Mouse (Mus musculus): ENCODE data around the gene Serpinb9.
"Not testable (repeated sequence)": the region's sequence is repeated elsewhere in the genome, so short reads cannot be mapped to it uniquely, and the experiment has no call there.

The Serpinb9 gene

GRCm38 (mm10) chr13:33003523-33004413 is 718 bp downstream of the Serpinb9 start:
- peak; percentile 48 for DNase-seq (ENCODE audit: low read depth, low spot score)

- DNase-seq (ENCODE audit: low read depth, low spot score) = peak; percentile 88
Measured at GRCm38 (mm10) chr13:33004414-33005105, 1.5 kb downstream of the Serpinb9 start.

GRCm38 (mm10) chr13:33005501-33006075 is 2.5 kb downstream of the Serpinb9 start:
- DNase-seq (ENCODE audit: low read depth, low spot score) = no peak

DNA sequence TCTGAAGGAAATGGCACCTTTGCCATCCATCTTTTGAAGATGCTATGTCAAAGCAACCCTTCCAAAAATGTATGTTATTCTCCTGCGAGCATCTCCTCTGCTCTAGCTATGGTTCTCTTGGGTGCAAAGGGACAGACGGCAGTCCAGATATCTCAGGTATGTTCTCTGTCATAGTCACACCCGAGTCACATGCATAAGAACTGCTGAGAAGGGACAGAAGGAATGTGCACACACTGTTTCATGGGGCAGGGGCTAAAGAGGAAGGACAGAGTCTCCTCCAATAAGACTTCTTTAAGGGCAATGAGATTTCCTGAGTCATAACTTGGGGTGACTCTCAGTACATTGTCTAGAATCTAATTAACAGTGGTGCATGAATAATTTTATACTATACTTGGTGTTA is 3.5 kb downstream of the Serpinb9 start:
- no peak for DNase-seq (ENCODE audit: low read depth, low spot score)

GRCm38 (mm10) chr13:33012395-33012794 is 9.3 kb downstream of the Serpinb9 start:
- no peak for DNase-seq (ENCODE audit: low read depth, low spot score)

GRCm38 (mm10) chr13:33013271-33013670 is 10.2 kb downstream of the Serpinb9 start:
- no peak for DNase-seq (ENCODE audit: low read depth, low spot score)

- no peak for DNase-seq (ENCODE audit: low read depth, low spot score)
Measured at GRCm38 (mm10) chr13:33022371-33022770, 19.3 kb downstream of the Serpinb9 start.

DNA sequence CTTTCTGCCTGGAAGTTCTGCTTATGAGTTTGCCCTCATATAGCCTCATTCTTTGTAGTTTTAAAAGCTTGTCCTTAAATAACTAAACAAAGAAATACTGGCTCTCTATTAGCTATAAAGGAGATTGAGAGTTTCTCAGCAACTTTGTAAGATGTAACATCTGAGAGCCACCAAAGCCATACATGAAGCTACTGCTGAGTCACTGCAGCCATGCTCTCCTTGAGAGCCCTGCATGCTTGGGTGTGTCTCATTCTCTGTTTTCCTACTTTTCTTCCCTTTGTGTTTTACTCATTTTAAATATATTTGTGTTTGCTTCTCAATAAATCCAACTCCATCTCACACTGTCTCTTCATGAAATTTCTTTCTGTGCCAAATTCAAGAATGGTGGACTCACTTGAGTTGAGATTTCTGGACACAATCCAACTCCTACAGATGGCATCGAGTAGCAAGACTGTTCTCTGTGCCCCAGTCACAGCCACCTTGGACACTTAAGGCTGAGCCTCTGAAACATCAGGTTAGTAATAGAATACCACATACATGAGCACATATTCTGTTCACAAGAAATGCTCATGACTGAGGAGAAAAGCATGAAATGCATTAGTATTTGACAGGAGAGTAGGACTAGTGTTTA is 23.5 kb downstream of the Serpinb9 start:
- no peak for DNase-seq (ENCODE audit: low read depth, low spot score)

DNA sequence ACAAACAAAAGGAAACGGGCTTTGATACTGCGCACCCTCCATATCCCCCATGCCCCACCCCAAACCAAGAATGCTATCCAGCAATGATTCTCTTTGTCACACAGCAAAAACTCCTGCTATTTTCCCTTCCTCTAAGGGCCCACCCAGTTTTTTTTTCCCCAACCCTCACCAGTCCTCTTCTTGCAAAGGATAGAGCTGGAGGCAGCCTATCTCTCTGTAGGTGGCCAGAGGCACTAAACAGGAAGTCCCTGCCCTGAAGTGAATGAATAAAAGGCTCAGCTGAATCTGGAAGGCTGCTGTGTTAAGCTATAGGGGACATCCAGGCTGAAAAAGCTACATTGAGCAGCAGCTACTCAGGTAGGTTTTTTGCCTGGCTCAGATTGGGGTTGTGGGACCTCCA is 24.2 kb downstream of the Serpinb9 start, which contains the start of gene Serpinb9b:
Gene Serpinb9b (plus strand): TSS at position 173 of the 400 bp plus-strand sequence.
- DNase-seq (ENCODE audit: low read depth, low spot score) = no peak

DNA sequence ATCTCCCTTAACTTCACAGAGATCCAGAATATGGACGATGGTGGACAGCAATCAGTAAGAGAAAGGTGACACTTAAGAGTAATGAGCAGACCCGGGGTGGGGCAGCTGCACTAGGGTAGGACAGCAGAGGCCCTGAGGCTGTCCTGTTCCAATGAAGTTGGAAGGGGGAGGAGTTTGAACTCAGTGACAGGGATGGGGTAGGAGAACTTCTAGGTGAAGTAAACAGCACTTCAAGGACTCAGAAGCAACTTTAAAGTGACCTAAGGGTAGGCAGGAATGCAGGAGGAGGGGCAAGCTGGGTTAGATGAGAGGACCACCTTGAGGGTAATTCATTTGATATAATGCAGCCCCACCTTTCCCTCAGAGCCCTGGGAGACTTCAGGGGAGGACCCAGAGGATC is 25.1 kb downstream of the Serpinb9 start:
- DNase-seq (ENCODE audit: low read depth, low spot score) = no peak

DNA sequence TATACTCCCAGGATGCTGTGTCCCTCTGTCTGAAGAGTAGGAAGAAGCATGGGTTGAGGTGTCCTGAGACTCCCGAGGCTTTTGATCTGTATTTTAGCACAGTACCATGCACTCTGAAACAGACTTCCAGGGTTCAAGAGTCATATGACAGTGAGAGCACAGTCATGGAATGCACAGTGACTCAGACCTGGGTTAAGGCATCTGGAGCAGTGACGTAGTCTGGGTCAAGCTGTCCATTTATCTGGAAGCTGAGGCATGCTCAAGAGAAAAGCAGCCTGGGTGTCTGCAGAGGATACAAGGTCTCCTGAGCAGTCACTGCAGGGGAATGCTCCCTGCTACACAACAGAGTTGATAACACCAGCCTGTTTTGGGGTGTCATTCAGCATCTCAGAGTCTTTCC is 25.5 kb downstream of the Serpinb9 start:
- DNase-seq (ENCODE audit: low read depth, low spot score) = no peak

DNA sequence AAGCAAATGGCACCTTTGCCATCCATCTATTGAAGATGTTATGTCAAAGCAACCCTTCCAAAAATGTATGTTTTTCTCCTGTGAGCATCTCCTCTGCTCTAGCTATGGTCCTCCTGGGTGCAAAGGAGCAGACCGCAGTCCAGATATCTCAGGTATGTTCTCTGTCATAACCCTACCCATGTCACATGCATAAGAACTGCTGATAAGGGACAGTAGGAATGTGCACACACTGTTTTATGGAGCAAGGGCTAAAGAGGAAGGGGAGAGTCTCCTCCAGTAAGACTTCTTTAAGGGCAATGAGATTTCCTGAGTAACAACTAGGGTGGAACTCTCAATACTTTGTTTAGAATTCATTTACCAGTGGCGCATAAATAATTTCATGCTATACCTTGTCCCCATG is 26.4 kb downstream of the Serpinb9 start:
- not testable (repeated sequence) for DNase-seq (ENCODE audit: low read depth, low spot score)

- DNase-seq (ENCODE audit: low read depth, low spot score) = no peak
Measured at GRCm38 (mm10) chr13:33030281-33030680, 27.2 kb downstream of the Serpinb9 start.

DNA sequence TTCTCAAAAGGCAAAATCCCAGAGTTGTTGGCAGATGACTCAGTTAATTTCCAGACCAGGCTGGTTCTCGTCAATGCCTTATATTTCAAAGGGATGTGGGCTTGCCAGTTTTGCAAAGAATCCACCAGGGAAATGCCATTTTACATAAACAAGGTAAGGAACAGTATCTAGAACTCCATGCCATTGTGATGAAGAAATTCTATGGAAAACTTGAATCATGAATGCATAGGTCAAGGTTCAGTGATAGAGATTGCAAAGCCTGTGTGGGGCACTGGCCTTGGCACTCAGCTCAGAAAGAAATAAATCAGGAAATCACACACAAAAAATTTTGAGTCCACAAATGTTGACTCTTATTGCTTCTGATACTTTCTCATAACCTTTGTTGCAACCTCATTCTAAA is 32.5 kb downstream of the Serpinb9 start:
- DNase-seq (ENCODE audit: low read depth, low spot score) = no peak

- DNase-seq (ENCODE audit: low read depth, low spot score) = no peak
Measured at GRCm38 (mm10) chr13:33043542-33043941, 40.5 kb downstream of the Serpinb9 start.

GRCm38 (mm10) chr13:33047234-33047633 is 44.2 kb downstream of the Serpinb9 start:
- no peak for DNase-seq (ENCODE audit: low read depth, low spot score)

DNA sequence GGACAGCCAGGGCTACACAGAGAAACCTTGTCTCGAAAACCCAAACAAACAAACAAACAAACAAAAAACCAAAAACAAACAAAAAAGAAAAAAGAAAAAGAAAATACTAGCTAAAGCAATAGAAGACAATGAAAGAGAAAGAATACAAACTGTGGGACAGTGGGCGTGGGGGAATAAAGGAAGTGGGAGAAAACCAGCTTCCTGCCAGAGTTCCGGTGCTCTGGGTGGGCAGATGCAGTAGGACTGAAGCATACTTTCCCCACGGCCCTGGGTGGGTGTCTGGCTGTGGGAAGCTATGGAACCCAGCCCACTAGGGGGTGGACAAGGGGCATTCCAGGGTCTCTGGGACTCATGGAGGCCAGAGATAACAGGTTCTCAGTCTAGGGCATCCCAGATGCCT is 45.1 kb downstream of the Serpinb9 start:
- no peak for DNase-seq (ENCODE audit: low read depth, low spot score)

DNA sequence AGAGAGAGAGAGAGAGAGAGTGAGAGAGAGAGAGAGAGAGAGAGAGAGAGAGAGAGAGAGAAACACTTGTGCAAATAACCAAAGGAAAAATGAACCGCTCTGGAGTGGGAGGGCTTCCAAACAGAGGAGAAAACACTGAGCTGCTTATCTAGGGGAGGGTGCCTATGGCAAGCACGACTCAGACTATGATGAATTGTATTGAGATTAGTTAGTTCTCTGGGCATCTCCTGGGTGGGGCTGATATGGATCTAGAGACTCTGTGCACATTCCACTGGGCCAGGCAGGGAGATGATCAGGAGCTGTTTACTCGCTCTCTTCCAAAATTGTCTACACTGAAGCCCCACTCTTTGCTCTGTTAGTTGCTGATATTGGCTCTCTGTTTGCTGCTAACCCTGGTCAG is 48.6 kb downstream of the Serpinb9 start:
- no peak for DNase-seq (ENCODE audit: low read depth, low spot score)

GRCm38 (mm10) chr13:33063048-33063447 is 60.0 kb downstream of the Serpinb9 start:
- no peak for DNase-seq (ENCODE audit: low read depth, low spot score)
